Mouse (Mus musculus): ENCODE data around the gene Saa4.
"Not testable (repeated sequence)": the region's sequence is repeated elsewhere in the genome, so short reads cannot be mapped to it uniquely, and the experiment has no call there.

Saa4 gene

DNA sequence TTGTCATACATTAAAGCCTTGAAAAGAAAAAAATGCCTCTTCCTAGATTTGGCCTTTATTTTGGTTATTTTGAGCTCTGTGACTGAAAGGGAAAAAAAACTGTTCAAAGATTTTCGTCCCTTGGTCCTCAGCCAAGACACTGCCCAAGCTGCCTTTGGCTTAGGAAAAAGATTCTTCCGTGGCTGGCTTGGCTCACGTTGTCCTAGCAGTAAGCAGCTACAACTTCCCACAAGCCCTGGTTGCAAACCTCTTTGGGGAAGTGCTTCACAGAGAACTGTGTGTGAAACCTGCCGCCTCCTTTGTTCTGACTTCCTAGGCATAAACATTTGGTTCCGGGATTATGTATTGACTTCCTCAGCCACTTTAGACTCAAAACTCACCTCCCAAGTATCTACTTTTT, 15.5 kb downstream of the Saa4 start:
- peak; percentile 4 for DNase-seq (ENCODE audit: inconsistent ontology term)

GRCm38 (mm10) chr7:46715600-46715999, 16.8 kb downstream of the Saa4 start, which contains the start of gene Saa3:
Saa3 (minus strand) TSS chr7:46715700.
- no peak for DNase-seq (ENCODE audit: inconsistent ontology term)

- DNase-seq (ENCODE audit: inconsistent ontology term) = peak; percentile 54
Measured at GRCm38 (mm10) chr7:46714518-46714917, 17.9 kb downstream of the Saa4 start.

DNA sequence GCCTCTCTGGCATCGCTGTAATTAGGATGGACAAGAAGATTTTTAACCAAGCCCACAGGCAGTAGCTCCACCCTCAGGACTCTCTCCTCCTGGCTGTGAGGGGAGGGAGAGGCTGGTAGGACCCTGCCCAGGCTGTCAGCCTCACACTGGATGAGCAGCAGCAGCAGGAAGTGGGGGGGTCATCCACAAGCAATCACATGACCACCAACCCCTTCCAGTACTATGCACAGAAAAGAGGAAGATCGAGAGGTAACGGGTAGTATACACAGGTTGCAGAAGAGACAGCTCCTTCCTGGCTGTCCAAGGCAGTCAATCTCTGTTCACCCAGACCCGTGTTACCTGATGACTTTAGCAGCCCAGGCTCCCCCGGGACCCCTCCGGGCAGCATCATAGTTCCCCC, 20.2 kb downstream of the Saa4 start:
- no peak for DNase-seq (ENCODE audit: inconsistent ontology term)

GRCm38 (mm10) chr7:46710390-46710844, 22.0 kb downstream of the Saa4 start, which contains the start of gene Saal1:
Saal1 (minus strand) TSS chr7:46710680.
- DNase-seq (ENCODE audit: inconsistent ontology term) = peak; percentile 93

GRCm38 (mm10) chr7:46700521-46701025, 31.8 kb downstream of the Saa4 start:
- no peak for DNase-seq (ENCODE audit: inconsistent ontology term)

DNA sequence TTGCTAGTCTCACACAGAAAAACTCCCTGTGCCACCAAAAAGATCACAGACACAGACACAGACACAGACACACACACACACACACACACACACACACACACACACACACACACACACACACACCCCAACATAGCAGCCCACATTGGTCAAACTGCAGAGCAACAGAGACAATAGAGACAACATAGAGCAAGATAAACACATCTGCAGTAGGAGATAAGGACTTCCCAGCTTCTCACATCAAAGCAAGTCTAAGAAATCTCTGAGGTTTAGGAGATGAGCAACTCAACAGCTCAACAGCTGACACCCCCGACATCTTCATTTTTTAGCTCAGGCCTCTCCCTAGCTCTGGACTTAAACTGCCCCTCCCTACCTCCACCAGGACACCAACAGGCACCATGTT, 35.6 kb downstream of the Saa4 start:
- DNase-seq (ENCODE audit: inconsistent ontology term) = no peak

DNA sequence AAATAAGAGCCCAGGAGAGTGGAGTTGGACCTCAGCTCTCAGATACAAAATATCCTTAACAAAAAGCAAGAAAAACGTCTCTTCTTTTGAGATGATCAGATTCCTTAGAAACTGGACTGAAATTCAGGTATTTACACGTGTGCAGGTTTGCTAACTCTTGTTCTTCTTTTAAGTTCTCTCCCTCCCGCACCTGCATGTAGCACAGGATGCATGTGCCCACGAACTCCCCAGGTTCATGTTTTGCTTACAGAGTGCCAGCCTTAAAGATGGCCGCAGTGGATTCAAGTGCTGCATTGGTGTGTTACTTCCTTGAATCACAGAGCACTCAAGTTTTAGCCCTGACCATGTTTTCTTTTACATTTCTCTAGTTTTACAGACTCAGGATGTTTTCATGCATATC, 45.6 kb downstream of the Saa4 start:
- no peak for DNase-seq (ENCODE audit: inconsistent ontology term)

GRCm38 (mm10) chr7:46680732-46681131, 51.7 kb downstream of the Saa4 start:
- DNase-seq (ENCODE audit: inconsistent ontology term) = no peak

DNA sequence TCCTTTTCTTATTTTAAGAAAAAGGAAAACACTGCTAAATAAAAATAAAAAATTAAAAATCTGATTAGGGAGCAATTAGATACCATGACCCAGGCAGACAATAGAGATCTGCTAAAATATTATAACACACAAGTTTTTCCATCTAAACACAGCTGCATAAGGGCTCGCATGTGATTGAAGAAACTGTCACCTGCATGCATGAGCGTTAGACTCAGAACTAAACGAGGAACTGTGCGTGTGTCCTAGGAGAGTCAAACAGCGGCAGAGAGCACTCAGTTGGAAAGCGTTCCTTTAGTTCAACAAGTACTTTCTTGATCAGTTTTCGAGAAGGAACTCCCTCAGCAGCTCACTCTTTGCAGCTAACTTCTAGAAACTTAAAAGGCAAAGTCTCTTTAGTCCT, 53.4 kb downstream of the Saa4 start:
- DNase-seq (ENCODE audit: inconsistent ontology term) = not testable (repeated sequence)

DNA sequence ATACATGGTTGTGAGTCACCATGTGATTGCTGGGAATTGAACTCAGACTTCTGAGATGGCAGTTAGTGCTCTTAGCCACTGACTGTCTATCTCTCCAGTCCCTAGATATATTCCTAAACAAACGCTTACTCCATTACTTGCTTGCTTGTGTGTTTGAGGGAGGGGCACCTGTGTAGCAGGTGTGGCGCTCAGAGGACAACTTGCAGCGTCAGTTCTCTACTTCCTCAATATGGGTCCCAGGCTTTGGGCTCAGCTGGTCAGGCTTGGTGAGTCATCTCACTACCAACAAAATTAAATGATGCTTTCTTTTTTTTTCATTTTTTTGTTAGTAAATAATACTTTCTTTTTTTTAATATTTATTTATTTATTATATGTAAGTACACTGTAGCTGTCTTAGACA, 54.0 kb downstream of the Saa4 start:
- no peak for DNase-seq (ENCODE audit: inconsistent ontology term)

Measured in Muller cell, postnatal 12 days (primary cell).